Mouse (Mus musculus) neural tube, embryonic 11.5 days (tissue): ENCODE measurements around the gene Pphln1. TPM values are rescaled to one million over a fixed set of nuclear protein-coding genes. Genes with fewer than 3 reads are reported as not detected.

ENCODE experiments used
- ATAC-seq: fragments of 200-750 bp; cut with Nextera tagmentation; 2 replicates; pipeline ENCODE4 v1.8.0; 2017; ENCODE audit warnings: moderate number of reproducible peaks, mild to moderate bottlenecking, moderate TSS enrichment, moderate library complexity; ENCODE audit not compliant: insufficient read depth, low FRiP score, low TSS enrichment
- DNase-seq: peaks from one replicate; pipeline ENCODE4 v3.0.0-alpha.2; 2015; ENCODE audit warnings: low spot score
- H3K27ac ChIP-seq: fragments of 300-500 bp; sonication (generic); 2 replicates; pipeline ENCODE4 v1.5.1; 2014; ENCODE audit warnings: low read depth, mild to moderate bottlenecking, low read length
- H3K27me3 ChIP-seq: fragments of 300-500 bp; sonication (generic); 2 replicates; pipeline ENCODE4 v1.6.1; 2014; ENCODE audit warnings: mild to moderate bottlenecking, low read length, mixed read lengths; ENCODE audit not compliant: control insufficient read depth, insufficient read depth
- H3K36me3 ChIP-seq: fragments of 300-500 bp; sonication (generic); 2 replicates; pipeline ENCODE4 v1.6.1; 2014; ENCODE audit warnings: mild to moderate bottlenecking, low read length, moderate library complexity, mixed read lengths; ENCODE audit not compliant: control insufficient read depth, insufficient read depth
- H3K4me1 ChIP-seq: fragments of 300-500 bp; sonication (generic); 2 replicates; pipeline ENCODE4 v1.6.1; 2014; ENCODE audit warnings: low read length, mixed read lengths; ENCODE audit not compliant: control insufficient read depth, insufficient read depth
- H3K4me2 ChIP-seq: fragments of 300-500 bp; sonication (generic); 2 replicates; pipeline ENCODE4 v1.6.1; 2014; ENCODE audit warnings: low read depth, mild to moderate bottlenecking, moderate library complexity
- H3K4me3 ChIP-seq: fragments of 300-500 bp; sonication (generic); 2 replicates; pipeline ENCODE4 v1.5.1; 2014; ENCODE audit warnings: low read depth, low read length
- H3K9ac ChIP-seq: fragments of 300-500 bp; sonication (generic); 2 replicates; pipeline ENCODE4 v1.6.1; 2014; ENCODE audit warnings: mild to moderate bottlenecking, low read length
- H3K9me3 ChIP-seq: fragments of 300-500 bp; sonication (generic); 2 replicates; pipeline ENCODE4 v1.6.1; 2016; ENCODE audit warnings: low read length; ENCODE audit not compliant: control insufficient read depth
- WGBS: fragments of 180-500 bp; shearing (Covaris S2); extraction: QIAGEN DNeasy Blood & Tissue Kit; methylation state at CpG from one replicate; pipeline ENCODE4 v1.1.7; 2014; 5-methylcytosine and 5-hydroxymethylcytosine counted together
- polyA plus RNA-seq: library from polyadenylated mRNA; unstranded; fragments of >200 nt; fragmentation: Nextera tagmentation; extraction: Ambion mirVana; gene quantifications from 2 replicates; pipeline ENCODE4 v1.2.1, GENCODE M21; 2014

Gene Pphln1
- polyA plus RNA-seq, 1 experiment from 2014 or later: 56.7 TPM

DNA sequence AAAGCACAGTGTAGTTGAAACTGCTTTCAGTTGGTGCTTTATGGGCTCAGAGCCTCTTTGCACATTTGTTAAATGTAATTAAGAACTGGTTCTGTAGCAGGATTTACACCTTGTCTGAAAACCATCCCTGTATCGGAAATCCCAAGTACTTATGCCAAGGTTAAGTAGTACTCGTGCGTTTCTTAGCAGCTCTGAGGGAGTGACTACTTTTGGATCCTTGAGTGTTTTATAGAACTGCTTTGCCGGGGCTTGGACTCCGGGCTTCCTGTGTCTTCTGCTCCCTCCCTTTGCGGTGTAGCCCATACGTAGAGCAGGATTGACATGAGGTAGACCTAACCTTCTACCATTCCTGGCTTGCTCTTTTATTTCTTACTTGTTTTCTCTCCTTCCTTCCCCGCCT, 77.5 kb downstream of the Pphln1 start:
- Histone ChIP-seq H3K27ac (no peak overlapping the region), H3K4me1 (no peaks in the 10 kb centered on the region), H3K9ac (no peak overlapping the region), H3K4me3 (no peak overlapping the region), H3K27me3 (no peaks in the 10 kb centered on the region), H3K4me2 (no peak overlapping the region), H3K36me3 (no peaks in the 10 kb centered on the region), H3K9me3 (no peaks in the 10 kb centered on the region)
- ATAC-seq (no peak), DNase-seq (no peak)
- 52% methylated on average over 8 of the region's 8 CpGs for WGBS

DNA sequence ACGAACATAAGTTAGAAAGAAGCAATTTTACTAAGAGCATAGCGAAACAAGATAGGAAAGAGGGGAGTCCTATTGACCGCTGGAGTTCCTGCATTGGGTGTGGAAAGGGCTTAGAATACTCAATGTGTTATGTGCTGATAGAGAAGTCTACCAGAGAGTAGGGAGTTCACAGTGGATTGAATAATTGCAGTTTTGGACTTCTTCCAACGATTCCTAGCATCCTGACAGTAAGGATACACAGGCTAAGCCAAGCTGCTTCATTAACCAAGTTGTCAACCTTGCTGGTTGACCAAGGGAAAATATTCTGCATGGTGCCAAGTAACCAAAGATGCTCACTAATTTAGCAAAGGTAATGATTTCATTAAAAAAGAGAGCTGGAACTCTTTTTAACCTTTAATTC, 79.6 kb downstream of the Pphln1 start:
- ATAC-seq (no peak), DNase-seq (no peak)
- 97% methylated on average over 4 of the region's 4 CpGs for WGBS
- no peak overlapping the region for H3K9ac ChIP-seq
- no peak overlapping the region for H3K4me2 ChIP-seq
- H3K27me3 ChIP-seq: no peaks in the 10 kb centered on the region
- H3K4me1 ChIP-seq: no peaks in the 10 kb centered on the region
- H3K4me3 ChIP-seq: no peak overlapping the region
- no peaks in the 10 kb centered on the region for H3K9me3 ChIP-seq
- no peak overlapping the region for H3K27ac ChIP-seq
- H3K36me3 ChIP-seq: no peaks in the 10 kb centered on the region

DNA sequence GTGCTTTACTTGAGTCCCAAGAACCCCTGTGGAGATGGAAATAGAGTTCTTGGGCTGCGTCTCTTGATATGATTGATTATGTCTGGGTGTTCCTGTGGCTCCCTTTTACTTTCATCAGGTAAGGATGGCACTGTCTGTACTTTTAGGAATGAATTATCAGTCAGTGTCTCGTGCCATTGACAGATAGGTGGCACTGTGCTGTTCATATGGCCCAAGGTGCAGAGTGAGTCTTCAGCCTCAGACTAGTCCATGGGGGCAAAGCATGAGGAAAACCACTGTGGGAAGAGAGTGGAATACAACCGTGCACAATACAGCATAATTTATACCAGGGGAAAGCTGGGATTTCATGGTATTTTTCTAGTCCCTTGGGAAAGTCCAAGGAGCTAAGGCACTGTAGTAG, 80.5 kb downstream of the Pphln1 start:
- H3K4me2 ChIP-seq: no peak overlapping the region
- DNase-seq (no peak), ATAC-seq (no peak)
- no peak overlapping the region for H3K27ac ChIP-seq
- no peaks in the 10 kb centered on the region for H3K27me3 ChIP-seq
- H3K9me3 ChIP-seq: no peaks in the 10 kb centered on the region
- no peaks in the 10 kb centered on the region for H3K36me3 ChIP-seq
- no peak overlapping the region for H3K4me3 ChIP-seq
- no peak overlapping the region for H3K9ac ChIP-seq
- no peaks in the 10 kb centered on the region for H3K4me1 ChIP-seq
- WGBS: 75% methylated on average over 3 of the region's 3 CpGs

DNA sequence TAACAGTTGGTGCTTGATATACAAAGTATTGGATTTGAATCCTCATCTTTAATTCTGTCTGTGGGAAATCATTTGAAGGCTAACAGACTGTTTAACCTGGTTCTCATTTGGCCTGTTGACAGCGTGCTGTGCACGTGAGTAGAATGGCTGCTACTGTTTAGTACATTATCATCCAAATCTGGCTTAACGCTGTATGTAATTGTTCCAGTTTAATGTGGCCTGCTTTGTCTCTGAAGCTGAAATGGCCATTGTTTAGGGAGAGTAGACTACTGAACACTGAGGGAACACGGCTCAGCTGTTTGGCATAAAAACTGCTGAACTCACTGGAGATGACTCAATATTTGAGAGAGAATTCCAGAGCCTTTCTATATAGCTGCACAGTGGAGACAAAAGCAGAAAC, 81.3 kb downstream of the Pphln1 start:
- WGBS: 64% methylated on average over 4 of the region's 4 CpGs

DNA sequence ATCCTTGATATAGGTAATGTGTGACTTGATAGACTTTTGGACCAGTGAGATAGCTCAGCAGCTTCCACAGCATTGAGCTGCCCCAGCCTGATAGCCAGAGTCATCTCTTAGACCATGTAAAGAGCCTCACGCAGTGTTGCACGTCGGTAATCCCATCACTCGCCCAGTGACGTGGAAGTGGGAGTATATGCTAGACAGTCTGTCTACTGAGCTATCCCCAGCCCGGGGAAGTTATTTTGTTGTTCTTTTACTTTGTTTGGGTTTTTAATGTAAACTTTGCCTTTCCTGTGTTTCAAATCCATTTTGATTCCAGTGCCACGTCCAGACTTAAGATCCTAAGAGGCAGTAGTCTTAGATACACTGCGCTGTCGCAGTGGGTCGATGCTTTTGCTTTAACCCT, 83.0 kb downstream of the Pphln1 start:
- Histone ChIP-seq H3K27ac (no peak overlapping the region), H3K4me3 (no peak overlapping the region), H3K9ac (no peak overlapping the region), H3K36me3 (no peaks in the 10 kb centered on the region), H3K9me3 (no peaks in the 10 kb centered on the region), H3K4me2 (no peak overlapping the region), H3K4me1 (no peaks in the 10 kb centered on the region), H3K27me3 (no peaks in the 10 kb centered on the region)
- no peak for ATAC-seq
- 92% methylated on average over 10 of the region's 10 CpGs for WGBS
- no peak for DNase-seq

More for the DNA sequence above, 81.3 kb downstream of the Pphln1 start:
- no peaks in the 10 kb centered on the region for H3K9me3 ChIP-seq
- H3K27ac ChIP-seq: no peak overlapping the region
- no peaks in the 10 kb centered on the region for H3K27me3 ChIP-seq
- H3K4me3 ChIP-seq: no peak overlapping the region
- no peak overlapping the region for H3K9ac ChIP-seq
- DNase-seq: no peak
- H3K36me3 ChIP-seq: no peaks in the 10 kb centered on the region
- ATAC-seq: no peak
- H3K4me1 ChIP-seq: no peaks in the 10 kb centered on the region
- no peak overlapping the region for H3K4me2 ChIP-seq

DNA sequence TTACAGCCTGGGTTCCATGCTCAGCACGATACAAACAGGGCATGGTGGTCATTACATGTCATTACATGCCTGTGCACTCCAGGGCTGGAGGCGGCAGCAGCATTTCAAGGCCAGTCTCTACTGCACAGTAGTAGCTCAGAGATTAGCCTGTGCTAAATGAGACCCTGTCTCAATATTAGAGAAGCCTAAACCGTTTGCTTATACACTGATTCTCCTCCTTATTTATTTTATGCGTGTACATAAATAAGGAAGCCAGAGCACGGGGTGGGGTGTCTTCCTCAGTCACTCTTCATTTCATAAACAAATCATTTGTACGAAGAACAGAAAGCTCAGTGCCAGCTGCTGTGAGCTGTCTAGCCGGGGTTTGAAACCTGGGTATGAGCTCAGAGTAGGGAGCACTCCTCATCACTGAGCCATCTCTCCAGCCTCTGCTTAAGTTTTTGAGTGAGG, 86.1 kb downstream of the Pphln1 start:
- Histone ChIP-seq H3K4me3 (no peak overlapping the region), H3K9ac (no peak overlapping the region), H3K27ac (no peak overlapping the region), H3K27me3 (no peaks in the 10 kb centered on the region), H3K4me2 (no peak overlapping the region), H3K4me1 (no peaks in the 10 kb centered on the region), H3K36me3 (0 out of 2 replicates have a peak, but pooled peaks cover 2% of the 10 kb centered on the region), H3K9me3 (no peaks in the 10 kb centered on the region)
- DNase-seq (no peak), ATAC-seq (no peak)
- WGBS: 86% methylated on average over 7 of the region's 7 CpGs

DNA sequence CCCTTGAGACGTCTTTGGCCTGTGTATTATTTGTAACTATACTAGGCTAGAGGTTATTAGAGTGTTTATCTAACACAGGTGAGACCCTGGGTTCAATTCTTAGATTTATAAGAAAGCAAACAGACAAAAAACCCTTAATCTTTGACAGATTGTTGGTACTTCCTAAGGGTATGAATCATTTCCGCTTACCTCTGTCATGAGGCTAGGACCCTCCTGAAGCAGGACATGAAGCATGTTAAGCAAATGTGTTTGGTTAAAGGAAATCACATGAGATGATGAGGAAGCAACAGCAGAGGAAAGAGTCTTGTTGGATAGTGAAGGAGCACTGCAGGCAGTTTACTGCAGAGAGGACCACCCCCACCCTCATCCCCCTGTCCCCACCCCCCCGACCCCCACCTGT, 87.1 kb downstream of the Pphln1 start:
- H3K4me3 ChIP-seq: no peak overlapping the region
- WGBS: 81% methylated on average over 3 of the region's 3 CpGs

DNA sequence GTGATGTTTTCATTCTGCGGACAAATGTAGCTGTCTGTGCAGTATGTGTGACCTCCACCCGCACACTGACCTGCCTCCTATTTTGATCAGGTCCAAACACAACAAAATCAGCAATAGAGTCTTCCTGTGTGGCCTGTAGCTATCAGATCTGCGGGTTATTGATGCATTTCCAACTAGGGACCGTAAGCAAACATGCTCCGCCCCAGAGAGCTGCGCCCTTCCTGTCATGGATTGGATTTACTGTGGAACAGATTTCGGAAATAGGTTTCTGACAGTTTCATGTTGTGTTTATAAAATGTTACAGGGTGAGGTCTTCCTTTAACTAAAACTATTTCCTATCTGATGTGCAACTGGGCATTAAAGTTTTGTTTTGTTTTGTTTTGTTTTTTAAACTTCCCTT, 87.9 kb downstream of the Pphln1 start:
- H3K27me3 ChIP-seq: no peaks in the 10 kb centered on the region
- no peak overlapping the region for H3K4me3 ChIP-seq
- H3K9ac ChIP-seq: no peak overlapping the region
- ATAC-seq (no peak), DNase-seq (no peak)
- H3K9me3 ChIP-seq: no peaks in the 10 kb centered on the region
- H3K4me1 ChIP-seq: no peaks in the 10 kb centered on the region
- no peak overlapping the region for H3K4me2 ChIP-seq
- WGBS: 88% methylated on average over 7 of the region's 7 CpGs
- H3K27ac ChIP-seq: no peak overlapping the region
- 0 out of 2 replicates have a peak, but pooled peaks cover 2% of the 10 kb centered on the region for H3K36me3 ChIP-seq

More for the DNA sequence above, 87.1 kb downstream of the Pphln1 start:
- ATAC-seq (no peak), DNase-seq (no peak)
- H3K4me1 ChIP-seq: no peaks in the 10 kb centered on the region
- H3K9ac ChIP-seq: no peak overlapping the region
- no peaks in the 10 kb centered on the region for H3K27me3 ChIP-seq
- H3K27ac ChIP-seq: no peak overlapping the region
- H3K36me3 ChIP-seq: 0 out of 2 replicates have a peak, but pooled peaks cover 2% of the 10 kb centered on the region
- no peak overlapping the region for H3K4me2 ChIP-seq
- H3K9me3 ChIP-seq: no peaks in the 10 kb centered on the region

DNA sequence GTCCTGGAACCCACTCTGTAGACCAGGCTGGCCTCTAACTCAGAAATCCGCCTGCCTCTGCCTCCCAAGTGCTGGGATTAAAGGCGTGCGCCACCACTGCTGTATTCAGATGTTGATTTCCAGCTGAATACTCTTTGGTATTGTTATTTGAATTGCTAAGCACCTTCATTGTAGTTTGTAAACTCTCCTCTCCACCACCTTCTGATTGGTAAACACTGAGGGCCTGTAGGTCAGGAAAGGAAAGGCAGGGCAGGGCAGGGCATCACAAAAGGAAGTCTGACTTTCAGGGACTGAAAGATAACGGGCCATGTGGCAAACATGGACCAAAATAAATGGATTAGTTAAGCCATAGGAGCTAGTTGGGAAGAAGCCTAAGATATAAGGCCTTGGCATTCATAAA, 91.4 kb downstream of the Pphln1 start:
- 88% methylated on average over 4 of the region's 4 CpGs for WGBS
- no peak overlapping the region for H3K4me3 ChIP-seq
- no peak overlapping the region for H3K4me2 ChIP-seq
- ATAC-seq (no peak), DNase-seq (no peak)
- no peaks in the 10 kb centered on the region for H3K27me3 ChIP-seq
- H3K36me3 ChIP-seq: 0 out of 2 replicates have a peak, but pooled peaks cover 2% of the 10 kb centered on the region
- H3K9ac ChIP-seq: no peak overlapping the region
- H3K27ac ChIP-seq: no peak overlapping the region
- no peaks in the 10 kb centered on the region for H3K9me3 ChIP-seq
- H3K4me1 ChIP-seq: no peaks in the 10 kb centered on the region
